Mouse (Mus musculus) embryonic facial prominence, embryonic 15.5 days (tissue): ENCODE results near the gene Trim2. TPM values are rescaled to one million over a fixed set of nuclear protein-coding genes. Genes with fewer than 3 reads are reported as not detected.

Experiments
- ATAC-seq: fragments of 200-750 bp; cut with Nextera tagmentation; 2 replicates; pipeline ENCODE4 v1.8.0; 2017; ENCODE audit warnings: low read depth, moderate TSS enrichment; ENCODE audit not compliant: insufficient number of reproducible peaks, low FRiP score, low TSS enrichment
- H3K27ac ChIP-seq: fragments of 300-500 bp; sonication (generic); replicated peaks from 2 replicates; pipeline ENCODE4 v1.5.1; 2015; ENCODE audit warnings: mild to moderate bottlenecking, inconsistent platforms
- H3K27me3 ChIP-seq: fragments of 300-500 bp; sonication (generic); 2 replicates; pipeline ENCODE4 v1.6.1; 2015; ENCODE audit warnings: inconsistent platforms
- H3K36me3 ChIP-seq: fragments of 300-500 bp; sonication (generic); 2 replicates; pipeline ENCODE4 v1.6.1; 2015; ENCODE audit warnings: mild to moderate bottlenecking, inconsistent platforms
- H3K4me1 ChIP-seq: fragments of 300-500 bp; sonication (generic); 2 replicates; pipeline ENCODE4 v1.6.1; 2015; ENCODE audit warnings: inconsistent platforms
- H3K4me2 ChIP-seq: fragments of 300-500 bp; sonication (generic); replicated peaks from 2 replicates; pipeline ENCODE4 v1.6.1; 2015; ENCODE audit warnings: mild to moderate bottlenecking, inconsistent platforms
- H3K4me3 ChIP-seq: fragments of 300-500 bp; sonication (generic); replicated peaks from 2 replicates; pipeline ENCODE4 v1.5.1; 2015; ENCODE audit warnings: mild to moderate bottlenecking, inconsistent platforms
- H3K9ac ChIP-seq: fragments of 300-500 bp; sonication (generic); 2 replicates; pipeline ENCODE4 v1.6.1; 2015; ENCODE audit warnings: inconsistent platforms
- H3K9me3 ChIP-seq: fragments of 300-500 bp; sonication (generic); replicated peaks from 2 replicates; pipeline ENCODE4 v1.6.1; 2016; ENCODE audit warnings: inconsistent platforms
- WGBS: fragments of 180-500 bp; shearing (Covaris S2); methylation state at CpG from one replicate; pipeline ENCODE4 v1.1.7; 2015; 5-methylcytosine and 5-hydroxymethylcytosine counted together
- polyA plus RNA-seq: library from polyadenylated mRNA; unstranded; fragments of >200 nt; fragmentation: Nextera tagmentation; extraction: Ambion mirVana; gene quantifications from 2 replicates; pipeline ENCODE4 v1.2.1, GENCODE M21; 2015

Trim2 gene
- polyA plus RNA-seq, 1 experiment from 2014 or later: 31.0 TPM

GRCm38 (mm10) chr3:84319504-84319903 lies 12.8 kb upstream of the Trim2 start:
- no peak overlapping the region for H3K4me2 ChIP-seq
- peaks cover 16% of the 10 kb centered on the region for H3K4me1 ChIP-seq
- H3K36me3 ChIP-seq: no peaks in the 10 kb centered on the region
- H3K4me3 ChIP-seq: no peak overlapping the region
- WGBS: 68% methylated on average over 3 of the region's 3 CpGs
- no peak overlapping the region for H3K9ac ChIP-seq
- no peak for ATAC-seq
- H3K27me3 ChIP-seq: no peaks in the 10 kb centered on the region
- H3K9me3 ChIP-seq: no peaks in the 10 kb centered on the region
- H3K27ac ChIP-seq: no peak overlapping the region

DNA sequence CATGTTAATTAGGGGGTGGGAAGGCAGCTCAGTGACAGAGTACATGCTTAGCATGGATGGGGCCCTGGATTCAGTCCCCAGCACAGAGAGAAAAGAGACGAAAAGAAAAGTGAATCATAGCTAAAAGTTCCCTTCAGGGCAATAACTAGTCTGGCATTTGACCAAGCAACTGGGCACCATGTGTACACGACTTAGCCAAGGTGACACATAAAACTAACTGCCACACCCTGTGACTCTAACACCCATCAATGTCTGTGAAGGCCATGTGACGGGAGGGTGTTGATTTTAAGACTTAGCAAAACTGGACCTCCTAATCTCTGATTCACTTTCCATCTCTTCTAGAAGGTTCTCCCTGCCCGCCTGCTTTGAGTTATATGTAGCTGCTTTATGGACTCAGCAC lies 12.2 kb upstream of the Trim2 start:
- no peak overlapping the region for H3K4me2 ChIP-seq
- H3K27ac ChIP-seq: no peak overlapping the region
- no peaks in the 10 kb centered on the region for H3K36me3 ChIP-seq
- no peak overlapping the region for H3K9ac ChIP-seq
- H3K4me3 ChIP-seq: no peak overlapping the region
- no peaks in the 10 kb centered on the region for H3K9me3 ChIP-seq
- no peak for ATAC-seq
- WGBS: 79% methylated on average over 4 of the region's 4 CpGs
- no peaks in the 10 kb centered on the region for H3K27me3 ChIP-seq
- peaks cover 9% of the 10 kb centered on the region for H3K4me1 ChIP-seq

GRCm38 (mm10) chr3:84314651-84315191 lies 8.0 kb upstream of the Trim2 start:
- Histone ChIP-seq H3K9ac (no peak overlapping the region), H3K27ac (peak overlapping the region; percentile 83), H3K4me1 (peaks cover 9% of the 10 kb centered on the region), H3K36me3 (no peaks in the 10 kb centered on the region), H3K4me3 (peak overlapping the region; percentile 21), H3K27me3 (no peaks in the 10 kb centered on the region), H3K4me2 (peak overlapping the region; percentile 48), H3K9me3 (no peaks in the 10 kb centered on the region)
- ATAC-seq: peak; percentile 55; the same call in 1 of the 2 replicates
- WGBS: 14% methylated on average over 8 of the region's 8 CpGs

DNA sequence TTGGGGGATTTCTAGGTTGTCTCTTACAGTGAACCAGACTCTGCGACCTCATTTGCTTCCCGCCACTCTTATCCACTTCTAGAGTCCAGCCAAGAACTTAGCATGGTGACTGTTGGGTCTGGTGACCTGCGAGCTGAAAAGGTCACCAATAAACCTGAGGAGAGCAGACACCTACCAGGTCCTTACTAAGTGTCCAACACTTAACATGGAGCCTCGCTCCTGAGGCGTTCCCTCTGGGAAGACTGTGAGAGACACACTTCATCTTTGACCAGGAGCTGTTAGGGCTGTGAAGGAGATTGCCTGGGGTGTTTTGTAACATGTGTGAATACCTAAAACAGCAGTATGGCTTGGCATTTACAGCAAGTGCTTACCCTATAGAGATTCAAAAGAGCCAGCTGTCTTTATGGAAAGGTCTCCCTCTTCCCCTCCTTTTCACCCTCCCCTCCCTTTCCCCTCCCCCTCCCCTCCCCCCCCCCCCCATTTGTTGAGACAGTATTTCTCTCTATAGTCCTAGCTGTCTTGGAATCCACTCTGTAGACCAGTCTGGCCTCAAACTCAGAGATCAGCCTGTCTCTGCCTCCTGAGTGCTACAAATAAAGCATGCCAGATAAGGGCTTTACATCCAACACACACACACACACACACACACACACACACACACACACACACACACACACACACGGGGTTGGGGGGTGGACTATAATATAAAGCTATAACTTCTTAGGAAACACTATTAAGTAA lies 7.3 kb upstream of the Trim2 start:
- peaks cover 9% of the 10 kb centered on the region for H3K4me1 ChIP-seq
- H3K27me3 ChIP-seq: no peaks in the 10 kb centered on the region
- no peaks in the 10 kb centered on the region for H3K36me3 ChIP-seq
- H3K4me2 ChIP-seq: no peak overlapping the region
- WGBS: 78% methylated on average over 6 of the region's 6 CpGs
- H3K9me3 ChIP-seq: no peaks in the 10 kb centered on the region
- no peak for ATAC-seq
- no peak overlapping the region for H3K9ac ChIP-seq
- no peak overlapping the region for H3K27ac ChIP-seq
- H3K4me3 ChIP-seq: no peak overlapping the region

DNA sequence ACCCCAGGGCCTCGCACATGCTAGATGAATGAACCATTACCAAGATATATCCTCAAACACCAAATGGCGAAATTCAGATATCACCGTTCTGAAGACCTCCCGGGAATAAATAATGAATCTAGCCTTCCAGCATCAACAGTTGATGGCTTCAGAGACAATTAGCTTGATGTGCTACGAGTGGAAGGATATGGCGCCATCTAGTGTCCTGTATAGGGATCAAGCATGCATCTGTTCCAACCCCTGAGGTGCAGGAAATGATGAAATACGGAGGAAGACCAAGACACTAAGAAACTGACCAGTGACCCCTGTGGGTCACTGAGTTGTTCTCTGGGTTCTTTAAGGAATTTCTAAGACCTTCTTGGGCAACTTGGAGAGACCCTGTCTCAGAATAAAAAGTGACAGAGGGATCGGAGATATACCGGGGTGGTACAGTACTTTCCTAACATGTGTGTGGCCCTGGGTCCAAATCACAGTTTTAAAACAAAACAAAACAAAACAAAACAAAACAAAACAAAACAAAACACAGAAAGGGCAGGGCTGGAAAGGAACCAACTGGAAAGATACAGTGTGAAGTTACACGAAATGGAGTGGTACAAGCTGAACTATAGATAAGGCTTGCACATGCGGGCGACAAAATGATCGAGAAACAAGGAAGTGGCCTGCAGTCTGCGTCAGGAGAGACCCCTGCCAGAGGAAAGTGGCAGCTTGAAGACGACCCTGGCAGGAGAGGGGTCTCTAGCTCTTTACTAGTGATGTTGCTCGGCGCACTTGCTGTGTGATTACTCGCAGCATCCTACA lies 6.5 kb upstream of the Trim2 start:
- no peak overlapping the region for H3K9ac ChIP-seq
- no peaks in the 10 kb centered on the region for H3K9me3 ChIP-seq
- H3K4me1 ChIP-seq: peaks cover 9% of the 10 kb centered on the region
- WGBS: 47% methylated on average over 18 of the region's 18 CpGs
- ATAC-seq: 0 out of 2 replicates have a peak, but pooled peaks have one; percentile 45
- H3K27ac ChIP-seq: no peak overlapping the region
- no peak overlapping the region for H3K4me2 ChIP-seq
- no peak overlapping the region for H3K4me3 ChIP-seq
- H3K36me3 ChIP-seq: no peaks in the 10 kb centered on the region
- H3K27me3 ChIP-seq: no peaks in the 10 kb centered on the region

DNA sequence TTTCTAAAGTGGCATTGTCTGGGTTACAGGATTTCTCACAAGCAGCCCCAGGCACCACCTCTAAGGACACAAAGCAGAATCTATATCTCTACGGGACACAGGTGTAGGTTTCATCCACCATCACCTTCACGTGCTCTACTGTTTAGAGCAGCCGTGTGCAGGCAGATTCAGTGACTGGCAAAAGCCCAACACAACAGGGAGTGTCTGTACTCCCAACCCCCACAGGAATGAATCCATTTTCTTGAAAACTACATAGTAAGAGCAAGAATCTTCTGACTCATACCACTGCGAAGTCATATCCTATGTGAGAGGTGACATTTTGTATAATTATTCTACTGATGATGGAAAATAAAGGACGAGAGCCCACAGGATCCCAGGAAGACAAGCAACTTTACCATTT lies 5.6 kb upstream of the Trim2 start:
- no peak overlapping the region for H3K4me2 ChIP-seq
- no peaks in the 10 kb centered on the region for H3K36me3 ChIP-seq
- no peak overlapping the region for H3K27ac ChIP-seq
- WGBS: 79% methylated on average over 5 of the region's 5 CpGs
- no peak overlapping the region for H3K4me3 ChIP-seq
- H3K4me1 ChIP-seq: peaks cover 9% of the 10 kb centered on the region
- H3K27me3 ChIP-seq: no peaks in the 10 kb centered on the region
- H3K9ac ChIP-seq: no peak overlapping the region
- no peak for ATAC-seq
- H3K9me3 ChIP-seq: no peaks in the 10 kb centered on the region

GRCm38 (mm10) chr3:84307516-84307915 lies 839 bp upstream of the Trim2 start:
- H3K9ac ChIP-seq: no peak overlapping the region
- no peak for ATAC-seq
- no peak overlapping the region for H3K27ac ChIP-seq
- H3K4me2 ChIP-seq: no peak overlapping the region
- no peaks in the 10 kb centered on the region for H3K36me3 ChIP-seq
- H3K4me1 ChIP-seq: peaks cover 18% of the 10 kb centered on the region
- peaks cover 36% of the 10 kb centered on the region for H3K27me3 ChIP-seq
- H3K4me3 ChIP-seq: no peak overlapping the region
- WGBS: 73% methylated on average over 5 of the region's 5 CpGs
- H3K9me3 ChIP-seq: no peaks in the 10 kb centered on the region

- Histone ChIP-seq H3K36me3 (no peaks in the 10 kb centered on the region), H3K27ac (no peak overlapping the region), H3K27me3 (peaks cover 39% of the 10 kb centered on the region), H3K9me3 (no peaks in the 10 kb centered on the region), H3K4me3 (0 out of 2 replicates have a peak overlapping the region, but pooled peaks have one; percentile 41), H3K4me2 (no peak overlapping the region), H3K9ac (no peak overlapping the region), H3K4me1 (peaks cover 18% of the 10 kb centered on the region)
- WGBS: 43% methylated on average over 15 of the region's 15 CpGs
- ATAC-seq: no peak
These were observed 761 bp downstream of the Trim2 start for GRCm38 (mm10) chr3:84305722-84306510.

DNA sequence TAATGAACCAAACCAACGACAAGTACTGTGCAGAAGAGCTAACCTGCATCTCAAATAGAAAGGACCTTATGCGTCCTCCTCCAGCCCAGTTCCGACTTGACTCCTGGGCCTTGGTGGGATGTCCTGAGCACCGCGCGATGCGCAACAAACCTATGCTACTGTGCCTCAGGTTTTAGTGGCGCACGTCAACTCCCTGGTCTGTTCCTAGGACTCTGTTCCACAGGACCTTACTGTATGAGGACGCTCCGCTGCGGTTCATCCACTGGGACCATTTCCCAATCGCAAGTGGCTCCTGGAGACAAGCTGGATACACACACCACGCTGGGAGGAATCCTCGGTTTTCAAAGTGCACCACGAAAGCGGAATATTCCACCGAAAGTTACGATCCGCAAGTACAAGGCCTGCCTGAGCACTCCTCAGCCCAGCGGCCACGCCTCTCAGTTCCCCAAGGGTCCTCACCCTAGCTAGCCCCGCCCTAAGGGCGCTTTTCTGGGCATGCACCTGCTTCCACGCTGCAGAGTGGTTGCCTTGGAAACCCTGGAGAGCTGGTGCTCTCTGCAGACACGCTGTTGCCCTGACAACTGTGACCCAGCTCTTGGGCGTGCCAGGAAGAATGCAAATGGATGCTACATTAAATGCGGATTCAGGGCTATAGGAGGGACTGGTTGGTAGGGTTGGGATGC lies 1.5 kb downstream of the Trim2 start:
- no peak overlapping the region for H3K27ac ChIP-seq
- no peaks in the 10 kb centered on the region for H3K9me3 ChIP-seq
- peaks cover 18% of the 10 kb centered on the region for H3K4me1 ChIP-seq
- H3K9ac ChIP-seq: no peak overlapping the region
- 2% methylated on average over 28 of the region's 28 CpGs for WGBS
- no peaks in the 10 kb centered on the region for H3K36me3 ChIP-seq
- H3K4me2 ChIP-seq: peak overlapping the region; percentile 80
- ATAC-seq: peak; percentile 83
- H3K4me3 ChIP-seq: peak overlapping the region; percentile 41
- H3K27me3 ChIP-seq: peaks cover 39% of the 10 kb centered on the region

- under 1% methylated on average over 32 of the region's 32 CpGs for WGBS
- Histone ChIP-seq H3K9ac (no peak overlapping the region), H3K27ac (no peak overlapping the region), H3K4me1 (peaks cover 18% of the 10 kb centered on the region), H3K36me3 (no peaks in the 10 kb centered on the region), H3K9me3 (no peaks in the 10 kb centered on the region), H3K4me3 (peak overlapping the region; percentile 41), H3K27me3 (peaks cover 39% of the 10 kb centered on the region), H3K4me2 (peak overlapping the region; percentile 80)
- ATAC-seq: 0 out of 2 replicates have a peak, but pooled peaks have one; percentile 5
These were observed 2.2 kb downstream of the Trim2 start for GRCm38 (mm10) chr3:84304339-84305009.
